Mouse (Mus musculus) CH12.LX (cell line): ENCODE results near the gene Hopx. TPM values are rescaled to one million over a fixed set of nuclear protein-coding genes. Genes with fewer than 3 reads are reported as not detected.
A peak's percentile ranks its signal among the peaks of the same experiment; 100 is the strongest.

ENCODE experiments used
- DNase-seq: peaks from one replicate; pipeline ENCODE4 v3.0.0-alpha.2; 2013; ENCODE audit errors: extremely low read depth
- H3K27ac ChIP-seq: 2 replicates; pipeline ENCODE4 v1.5.1; 2012; ENCODE audit warnings: low read depth, mild to moderate bottlenecking, control low read depth, moderate library complexity; ENCODE audit not compliant: insufficient read depth
- H3K27me3 ChIP-seq: replicated peaks from 2 replicates; pipeline ENCODE3; 2012; ENCODE audit warnings: inconsistent platforms
- H3K36me3 ChIP-seq, 2 experiments: replicated peaks in 1 of 2; 2 replicates each; pipeline versions ENCODE3 to v1.6.1; 2012; ENCODE audit warnings: inconsistent platforms in 1 of 2, low read length in 1 of 2, mild to moderate bottlenecking in 1 of 2, mixed read lengths in 1 of 2, moderate library complexity in 1 of 2; ENCODE audit not compliant: control insufficient read depth in 1 of 2, insufficient read depth in 1 of 2
- H3K4me1 ChIP-seq, 2 experiments: 2 replicates each; pipeline ENCODE4 v1.6.1; 2012; ENCODE audit warnings: inconsistent platforms in 1 of 2, moderate library complexity in 1 of 2; ENCODE audit not compliant: insufficient read depth in 2 of 2, control insufficient read depth in 1 of 2
- H3K4me2 ChIP-seq: 2 replicates; pipeline ENCODE4 v1.6.1; 2012; ENCODE audit warnings: low read depth, mild to moderate bottlenecking, control low read depth; ENCODE audit not compliant: poor library complexity, insufficient read depth, severe bottlenecking
- H3K4me3 ChIP-seq, 3 experiments: fragments of 150-350 bp in 1 of 3; sonication (generic) in 1 of 3; replicated peaks in 1 of 3; 2 replicates each; pipeline versions ENCODE3 to v1.5.1; 2011 to 2012; ENCODE audit warnings: low read depth in 2 of 3, low read length in 2 of 3, mild to moderate bottlenecking in 2 of 3, moderate library complexity in 2 of 3, control low read depth in 1 of 3, improper control_type of control experiment in 1 of 3, inconsistent platforms in 1 of 3, mixed read lengths in 1 of 3; ENCODE audit not compliant: poor library complexity in 1 of 3
- H3K79me2 ChIP-seq: replicated peaks from 2 replicates; pipeline ENCODE4 v1.6.1; 2012; ENCODE audit warnings: mild to moderate bottlenecking, moderate library complexity; ENCODE audit not compliant: control insufficient read depth, poor library complexity, insufficient read depth, severe bottlenecking; ENCODE audit errors: extremely low read depth
- H3K9ac ChIP-seq: 2 replicates; pipeline ENCODE4 v1.6.1; 2012; ENCODE audit warnings: low read depth, mild to moderate bottlenecking, control low read depth, moderate library complexity; ENCODE audit not compliant: insufficient read depth
- H3K9me3 ChIP-seq: replicated peaks from 2 replicates; pipeline ENCODE3; 2012; ENCODE audit warnings: low read length, inconsistent platforms, mixed read lengths
- BHLHE40 ChIP-seq: IDR thresholded peaks from 2 replicates; pipeline ENCODE4 v1.6.1; 2011; ENCODE audit warnings: mild to moderate bottlenecking, low read depth, low read length, improper control_type of control experiment
- CHD1 ChIP-seq: IDR thresholded peaks from 2 replicates; pipeline ENCODE4 v1.6.1; 2012; ENCODE audit warnings: low read depth, low read length, improper control_type of control experiment, inconsistent platforms
- CHD2 ChIP-seq: IDR thresholded peaks from 2 replicates; pipeline ENCODE4 v1.6.1; 2011; ENCODE audit warnings: low read length, improper control_type of control experiment
- CTCF ChIP-seq, 2 experiments: IDR thresholded peaks in 1 of 2; conservative IDR thresholded peaks in 1 of 2; 2 replicates each; pipeline ENCODE4 v1.5.1; 2011 to 2012; ENCODE audit warnings: low read depth in 2 of 2, low read length in 2 of 2, improper control_type of control experiment in 1 of 2, inconsistent platforms in 1 of 2, mild to moderate bottlenecking in 1 of 2, moderate library complexity in 1 of 2
- ETS1 ChIP-seq: conservative IDR thresholded peaks from 2 replicates; pipeline ENCODE4 v1.6.1; 2012; ENCODE audit warnings: low read depth, mild to moderate bottlenecking, inconsistent platforms, low read length, improper control_type of control experiment, moderate library complexity
- HCFC1 ChIP-seq: IDR thresholded peaks from 2 replicates; pipeline ENCODE4 v1.6.1; 2012; ENCODE audit warnings: low read depth, mild to moderate bottlenecking, inconsistent platforms, low read length, improper control_type of control experiment
- JUN ChIP-seq: IDR thresholded peaks from 2 replicates; pipeline ENCODE4 v1.6.1; 2011; ENCODE audit warnings: low read depth, mild to moderate bottlenecking, low read length, improper control_type of control experiment, moderate library complexity; ENCODE audit not compliant: insufficient read depth
- KAT2A ChIP-seq: IDR thresholded peaks from 2 replicates; pipeline ENCODE4 v1.6.1; 2012; ENCODE audit warnings: low read length, improper control_type of control experiment, inconsistent platforms; ENCODE audit not compliant: insufficient replicate concordance
- MAX ChIP-seq: IDR thresholded peaks from 2 replicates; pipeline ENCODE4 v1.6.1; 2011; ENCODE audit warnings: low read length, improper control_type of control experiment
- MAZ ChIP-seq: IDR thresholded peaks from 2 replicates; pipeline ENCODE4 v1.6.1; 2012; ENCODE audit warnings: low read depth, mild to moderate bottlenecking, inconsistent platforms, low read length, improper control_type of control experiment, moderate library complexity
- MEF2A ChIP-seq: IDR thresholded peaks from 2 replicates; pipeline ENCODE4 v1.6.1; 2014; ENCODE audit warnings: low read depth, mild to moderate bottlenecking, inconsistent platforms, low read length, improper control_type of control experiment, borderline replicate concordance
- MXI1 ChIP-seq: IDR thresholded peaks from 2 replicates; pipeline ENCODE4 v1.6.1; 2011; ENCODE audit warnings: mild to moderate bottlenecking, low read depth, low read length, improper control_type of control experiment
- MYC ChIP-seq: IDR thresholded peaks from 2 replicates; pipeline ENCODE4 v1.6.1; 2011; ENCODE audit warnings: low read depth, mild to moderate bottlenecking, improper control_type of control experiment, low read length
- NELFE ChIP-seq: IDR thresholded peaks from 2 replicates; pipeline ENCODE4 v1.6.1; 2011; ENCODE audit warnings: low read depth, low read length, improper control_type of control experiment
- NRF1 ChIP-seq: IDR thresholded peaks from 2 replicates; pipeline ENCODE4 v1.6.1; 2014; ENCODE audit warnings: low read depth, mild to moderate bottlenecking, inconsistent platforms, low read length, improper control_type of control experiment, moderate library complexity
- POLR2AphosphoS2 ChIP-seq: IDR thresholded peaks from 2 replicates; pipeline ENCODE4 v1.6.1; 2011; ENCODE audit warnings: low read depth, low read length, improper control_type of control experiment
- RAD21 ChIP-seq: IDR thresholded peaks from 2 replicates; pipeline ENCODE4 v1.6.1; 2011; ENCODE audit warnings: low read depth, mild to moderate bottlenecking, low read length, improper control_type of control experiment, moderate library complexity
- SIN3A ChIP-seq: IDR thresholded peaks from 2 replicates; pipeline ENCODE4 v1.6.1; 2012; ENCODE audit warnings: low read length, improper control_type of control experiment, inconsistent platforms
- SMC3 ChIP-seq: IDR thresholded peaks from 2 replicates; pipeline ENCODE4 v1.6.1; 2011; ENCODE audit warnings: low read depth, low read length, improper control_type of control experiment
- TBP ChIP-seq: conservative IDR thresholded peaks from 2 replicates; pipeline ENCODE4 v1.6.1; 2011; ENCODE audit warnings: low read depth, low read length, improper control_type of control experiment
- UBTF ChIP-seq: IDR thresholded peaks from 2 replicates; pipeline ENCODE4 v1.6.1; 2012; ENCODE audit warnings: low read depth, mild to moderate bottlenecking, inconsistent platforms, low read length, improper control_type of control experiment, moderate library complexity
- ZC3H11A ChIP-seq: IDR thresholded peaks from 2 replicates; pipeline ENCODE4 v1.6.1; 2012; ENCODE audit warnings: low read depth, mild to moderate bottlenecking, inconsistent platforms, low read length, improper control_type of control experiment
- ZNF384 ChIP-seq: IDR thresholded peaks from 2 replicates; pipeline ENCODE4 v1.6.1; 2012; ENCODE audit warnings: low read depth, low read length, improper control_type of control experiment, inconsistent platforms
- dilution Hi-C: fragments of 300-500 bp; cut with MboI; formaldehyde crosslinking; loops from 2 replicates; pipeline ENCODE4 v1.14.3; 2020; ENCODE audit warnings: low sequenced_read_pairs; ENCODE audit not compliant: extremely low pct_unique_long_range_greater_than_20kb, extremely low pct_ligation_motif_present
- in situ Hi-C: fragments of 300-500 bp; cut with MboI; formaldehyde crosslinking; loops from 3 replicates; pipeline ENCODE4 v1.14.3; 2019; ENCODE audit warnings: low sequenced_read_pairs, low pct_ligation_motif_present, low pct_unique_long_range_greater_than_20kb, mixed read lengths
- polyA plus RNA-seq: library from polyadenylated mRNA; unstranded; fragments of >175 nt; gene quantifications from 2 replicates; pipeline ENCODE4 v1.2.1, GENCODE M21; 2012; ENCODE audit warnings: low read depth; ENCODE audit not compliant: insufficient read length
- total RNA-seq, 2 experiments: library from RNA; depleted of rRNA; stranded (reverse); fragments of 300-350 nt in 1 of 2; fragments of >200 nt in 1 of 2; gene quantifications; 2 replicates each; pipeline ENCODE4 v1.2.3; 2012 to 2014

The Hopx gene
- total and polyA plus RNA-seq, 3 experiments, result 15.1 to 26.4 (median 20.0) TPM

GRCm38 (mm10) chr5:77162566-77162965 is 47.6 kb upstream of the Hopx start:
- Histone ChIP-seq H3K79me2 (no peaks in the 10 kb centered on the region), H3K36me3 (no peaks in the 10 kb centered on the region), H3K27ac (no peak overlapping the region), H3K9ac (no peak overlapping the region), H3K4me3 (no peak overlapping the region), H3K27me3 (no peaks in the 10 kb centered on the region), H3K9me3 (no peaks in the 10 kb centered on the region), H3K4me1 (0 out of 4 replicates have a peak, but pooled peaks cover 0 to 3% of the 10 kb centered on the region in 2 experiments), H3K4me2 (no peak overlapping the region)
- TF ChIP-seq CTCF (conservative IDR thresholded peaks at IDR 0.05 in 1 of 2, IDR thresholded peaks at IDR 0.05 in 1 of 2; ENCODE audit: low read depth in 2 of 2, low read length in 2 of 2), result peak in 1 of 2 experiments; percentile 37; a peak in 2 of 4 replicates
- no peak for TF ChIP-seq MAX
- peak; percentile 14; the same call in 1 of the 2 replicates for TF ChIP-seq SMC3
- TF ChIP-seq RAD21, result peak; percentile 36
- no peak for DNase-seq
- in situ Hi-C loops, result no loop called here
- dilution Hi-C loops, result no loop called here

- dilution Hi-C loops, result no loop called here
- Histone ChIP-seq H3K4me3 (no peak overlapping the region), H3K9ac (no peak overlapping the region), H3K27ac (no peak overlapping the region), H3K36me3 (no peaks in the 10 kb centered on the region), H3K9me3 (no peaks in the 10 kb centered on the region), H3K79me2 (no peaks in the 10 kb centered on the region), H3K27me3 (no peaks in the 10 kb centered on the region), H3K4me1 (peaks cover 0 to 3% of the 10 kb centered on the region in 2 experiments; a peak in 1 of 4 replicates), H3K4me2 (peak overlapping the region; percentile 41; the same call in 1 of the 2 replicates)
- in situ Hi-C loops, result no loop called here
- TF ChIP-seq CHD1 (no peak), BHLHE40 (peak; percentile 61)
- DNase-seq, result no peak
Observed at GRCm38 (mm10) chr5:77157777-77158540, 43.0 kb upstream of the Hopx start.

GRCm38 (mm10) chr5:77156938-77157337 is 42.0 kb upstream of the Hopx start:
- no peak for DNase-seq
- TF ChIP-seq JUN (no peak), ZNF384 (no peak), NELFE (no peak), ZC3H11A (no peak), MAZ (no peak), SIN3A (no peak), MXI1 (no peak), HCFC1 (no peak), POLR2AphosphoS2 (no peak), MEF2A (no peak), MYC (no peak), ETS1 (no peak), UBTF (no peak), BHLHE40 (no peak), KAT2A (no peak), CHD2 (no peak), CHD1 (no peak), NRF1 (no peak), TBP (no peak), MAX (no peak)

More at GRCm38 (mm10) chr5:77156938-77157337, 42.0 kb upstream of the Hopx start:
- no peak overlapping the region for H3K4me3 ChIP-seq
- no peaks in the 10 kb centered on the region for H3K36me3 ChIP-seq
- H3K79me2 ChIP-seq, result no peaks in the 10 kb centered on the region
- no peaks in the 10 kb centered on the region for H3K27me3 ChIP-seq
- no peaks in the 10 kb centered on the region for H3K9me3 ChIP-seq
- no peak overlapping the region for H3K9ac ChIP-seq
- H3K4me1 ChIP-seq, result peaks cover 0 to 3% of the 10 kb centered on the region in 2 experiments; a peak in 1 of 4 replicates
- in situ Hi-C loops, result no loop called here
- H3K4me2 ChIP-seq, result no peak overlapping the region
- dilution Hi-C loops, result no loop called here
- H3K27ac ChIP-seq, result no peak overlapping the region
